Comparison of ENCODE assay signal across 24 mouse cellular contexts in genomic region chr13:75938866-75939265, GRCm38 (mm10). TPM values are rescaled to one million over a fixed set of nuclear protein-coding genes. Genes with fewer than 3 reads are reported as not detected.
"Had no signal": no experiment of that assay in that cellular context is flagged by ENCODE, and none has a peak within 500 bp of the region (broad histone marks: within the 10 kb centered on the region; RNA-seq: fewer than 3 reads in every experiment).

No protein-coding gene starts in this region.

- H3K9ac ChIP-seq: limb, embryonic 12.5 days; limb, embryonic 15.5 days; liver, embryonic 14.5 days; liver, postnatal 0 days; lung, embryonic 14.5 days; neural tube, embryonic 12.5 days; neural tube, embryonic 15.5 days; stomach, embryonic 15.5 days had no signal

- ATAC-seq: liver, postnatal 0 days; lung, postnatal 0 days had no signal

- H3K27me3 ChIP-seq: limb, embryonic 12.5 days; limb, embryonic 15.5 days; neural tube, embryonic 12.5 days; neural tube, embryonic 15.5 days; stomach, embryonic 15.5 days had no signal

- H3K4me3 ChIP-seq: layer of hippocampus, adult 2 months; limb, embryonic 12.5 days; limb, embryonic 15.5 days; megakaryocyte, embryonic 14.5 days; midbrain, embryonic 10.5 days; neural tube, embryonic 12.5 days; neural tube, embryonic 15.5 days; stomach, embryonic 15.5 days had no signal

- DNase-seq: kidney, postnatal 25 days; layer of hippocampus, adult 9-11 months; liver, postnatal 0 days; lung, embryonic 14.5 days; midbrain, embryonic 14.5 days; right cerebral cortex, postnatal 25 days; spleen, adult 18-20 months; thymus, postnatal 36 days had no signal

- H3K27ac ChIP-seq: kidney, postnatal 0 days; layer of hippocampus, adult 2 months; limb, embryonic 12.5 days; limb, embryonic 15.5 days; liver, embryonic 14.5 days; midbrain, embryonic 10.5 days; neural tube, embryonic 12.5 days; neural tube, embryonic 15.5 days; stomach, embryonic 15.5 days had no signal

- H3K4me2 ChIP-seq: limb, embryonic 12.5 days; limb, embryonic 15.5 days; liver, embryonic 11.5 days; lung, embryonic 14.5 days; neural tube, embryonic 12.5 days; neural tube, embryonic 15.5 days; stomach, embryonic 15.5 days had no signal

- H3K9me3 ChIP-seq: limb, embryonic 12.5 days; limb, embryonic 15.5 days; megakaryocyte, embryonic 14.5 days; midbrain, embryonic 10.5 days; neural tube, embryonic 12.5 days; neural tube, embryonic 15.5 days; stomach, embryonic 15.5 days had no signal

RNA-seq across cellular contexts. Expression of gene Spata9, which starts 28.1 kb away (rescaled TPM):
- total RNA-seq: layer of hippocampus, postnatal 25 days; left cerebral cortex, adult 18-20 months had no signal
- polyA plus RNA-seq: large intestine, adult 2 months; urinary bladder, adult 2 months had no signal
